Mouse (Mus musculus) CD4-positive helper T cell, adult 2 months (primary cell): Measurements from ENCODE around the gene Capza3.

Experiments used
- DNase-seq: peaks from one replicate; pipeline ENCODE4 v3.0.0-alpha.2; 2012; ENCODE audit warnings: low read depth, missing footprints, low spot score

Capza3 gene

GRCm38 (mm10) chr6:140040952-140041351 is at the start of gene Capza3:
Capza3 (plus strand) TSS chr6:140041252.
- no peak for DNase-seq

- no peak for DNase-seq
Measured at GRCm38 (mm10) chr6:140005181-140005580, 35.9 kb upstream of the Capza3 start.

GRCm38 (mm10) chr6:140024404-140024803 is 16.6 kb upstream of the Capza3 start:
- no peak for DNase-seq

- DNase-seq: no peak
Measured at GRCm38 (mm10) chr6:140041357-140041756, 305 bp downstream of the Capza3 start, which contains the start of gene Plcz1. Plcz1 (minus strand) TSS chr6:140041457.

- no peak for DNase-seq
Measured at GRCm38 (mm10) chr6:140051476-140051875, 10.4 kb downstream of the Capza3 start.

- no peak for DNase-seq
Measured at GRCm38 (mm10) chr6:140054271-140054928, 13.3 kb downstream of the Capza3 start.

GRCm38 (mm10) chr6:140069177-140069576 is 28.1 kb downstream of the Capza3 start:
- no peak for DNase-seq

- DNase-seq: no peak
Measured at GRCm38 (mm10) chr6:140080933-140081332, 39.9 kb downstream of the Capza3 start.

GRCm38 (mm10) chr6:140081739-140082138 is 40.7 kb downstream of the Capza3 start:
- DNase-seq: no peak

- no peak for DNase-seq
Measured at GRCm38 (mm10) chr6:140089855-140090254, 48.8 kb downstream of the Capza3 start.
